Mouse (Mus musculus) embryonic stem cell, embryonic (primary cell): Measurements from ENCODE around the gene Flcn.

ENCODE experiments used
- CTCF ChIA-PET, 4 experiments: fragments of 300-600 bp in 2 of 4; fragments of 350-600 bp in 2 of 4; sonication (Branson Sonifier 250); formaldehyde crosslinking; loops; one replicate each; lab custom pipeline; 2022; ENCODE audit warnings: inconsistent platforms in 2 of 4; lab: Charles Lee
- POLR2A ChIA-PET, 4 experiments: fragments of 300-600 bp in 2 of 4; fragments of 350-600 bp in 2 of 4; sonication (Branson Sonifier 250); formaldehyde crosslinking; loops; one replicate each; lab custom pipeline; 2022; ENCODE audit warnings: antibody characterized with exemption in 4 of 4, inconsistent platforms in 1 of 4; lab: Charles Lee

Gene Flcn

DNA sequence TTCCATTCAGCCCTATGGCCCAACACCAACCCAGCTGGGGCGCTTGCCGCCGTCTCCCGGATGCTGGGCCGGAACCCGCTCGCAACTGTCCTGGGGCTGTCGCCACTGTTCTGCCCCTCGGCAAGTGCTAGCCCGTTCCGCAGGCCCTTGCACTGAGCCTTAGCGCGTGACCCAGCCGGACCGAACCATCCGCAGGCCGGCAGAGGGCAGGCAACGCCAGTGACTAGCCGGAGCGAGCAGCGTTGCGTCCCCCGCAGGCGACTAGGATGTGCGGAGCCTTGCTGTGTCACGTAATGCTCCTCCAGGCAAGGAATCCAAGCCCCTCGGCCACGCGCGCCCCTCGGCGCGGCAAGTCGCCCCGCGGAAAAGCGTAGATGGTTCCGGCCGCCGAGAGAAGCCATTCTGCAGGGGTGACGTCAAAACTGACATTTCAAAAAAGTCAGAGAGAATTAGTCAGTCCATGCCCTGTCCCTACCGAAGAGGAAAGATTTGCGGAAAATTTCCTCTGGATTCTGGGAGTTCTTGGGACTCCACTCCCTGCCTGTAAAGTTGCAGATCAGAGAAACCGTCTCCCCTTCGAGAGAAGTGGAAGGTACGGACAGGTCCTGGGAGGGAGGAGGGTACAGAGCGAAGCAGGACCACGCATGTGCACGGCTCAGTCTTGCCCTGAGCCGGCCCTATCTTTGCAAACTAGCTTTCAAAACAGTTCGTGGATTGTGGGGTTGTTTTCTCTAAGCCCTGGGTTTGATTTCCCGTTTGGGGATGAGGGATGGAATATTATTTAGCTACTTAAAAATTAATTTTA is at the start of gene Flcn:
TSS of gene Flcn (minus strand) at position 347 of the 805 bp plus-strand sequence.
- POLR2A ChIA-PET, result interaction anchor here in 3 of 4 experiments (0.6 to 7.5 kb wide), 39 partner anchors 9 to 559 kb away, joined by 3 to 75 read pairs (median 5); partner anchors contain the start of genes Cops3 (in 2 of the 3), Nt5m (in 2 of the 3), Pld6 (in 2 of the 3) and Rasd1 (in 1 of the 3)
- CTCF ChIA-PET, result interaction anchor here (0.7 to 1.9 kb wide), 6 partner anchors 9 to 31 kb away, joined by 3 to 4 read pairs (median 3); no protein-coding TSS in a partner anchor

DNA sequence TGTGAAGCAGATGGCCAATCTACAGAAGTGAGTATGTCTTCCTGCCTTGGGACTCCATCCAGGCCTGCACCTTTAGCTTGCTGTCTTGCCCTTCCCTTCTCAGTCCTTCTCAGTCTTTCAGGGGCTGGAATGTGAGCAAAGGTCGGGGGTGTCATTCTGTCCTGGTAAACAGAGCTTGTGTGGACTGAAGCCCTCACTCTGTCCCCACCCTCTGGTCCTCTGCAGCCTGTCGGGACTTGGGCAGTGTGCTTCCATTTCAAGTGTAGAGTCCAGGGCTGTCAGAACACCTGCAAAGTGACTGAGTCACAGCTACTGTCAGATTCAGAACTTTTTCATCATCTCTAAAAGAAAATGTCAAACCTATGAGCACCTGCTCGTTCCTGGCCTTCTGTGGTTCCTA is 43.0 kb upstream of the Flcn start:
- ChIA-PET POLR2A (interaction anchor here in 2 of 4 experiments (0.8 to 8.5 kb wide), 4 partner anchors 13 to 57 kb away, joined by 3 to 61 read pairs (median 6); partner anchors contain the start of genes Cops3 (in 2 of the 2) and Nt5m (in 2 of the 2)), CTCF (interaction anchor here in 2 of 4 experiments (0.5 to 1.6 kb wide), 3 partner anchors 112 to 326 kb away, joined by 3 to 5 read pairs (median 3); partner anchors contain the start of genes Rasd1 (in 1 of the 2) and Zkscan17 (in 1 of the 2))

DNA sequence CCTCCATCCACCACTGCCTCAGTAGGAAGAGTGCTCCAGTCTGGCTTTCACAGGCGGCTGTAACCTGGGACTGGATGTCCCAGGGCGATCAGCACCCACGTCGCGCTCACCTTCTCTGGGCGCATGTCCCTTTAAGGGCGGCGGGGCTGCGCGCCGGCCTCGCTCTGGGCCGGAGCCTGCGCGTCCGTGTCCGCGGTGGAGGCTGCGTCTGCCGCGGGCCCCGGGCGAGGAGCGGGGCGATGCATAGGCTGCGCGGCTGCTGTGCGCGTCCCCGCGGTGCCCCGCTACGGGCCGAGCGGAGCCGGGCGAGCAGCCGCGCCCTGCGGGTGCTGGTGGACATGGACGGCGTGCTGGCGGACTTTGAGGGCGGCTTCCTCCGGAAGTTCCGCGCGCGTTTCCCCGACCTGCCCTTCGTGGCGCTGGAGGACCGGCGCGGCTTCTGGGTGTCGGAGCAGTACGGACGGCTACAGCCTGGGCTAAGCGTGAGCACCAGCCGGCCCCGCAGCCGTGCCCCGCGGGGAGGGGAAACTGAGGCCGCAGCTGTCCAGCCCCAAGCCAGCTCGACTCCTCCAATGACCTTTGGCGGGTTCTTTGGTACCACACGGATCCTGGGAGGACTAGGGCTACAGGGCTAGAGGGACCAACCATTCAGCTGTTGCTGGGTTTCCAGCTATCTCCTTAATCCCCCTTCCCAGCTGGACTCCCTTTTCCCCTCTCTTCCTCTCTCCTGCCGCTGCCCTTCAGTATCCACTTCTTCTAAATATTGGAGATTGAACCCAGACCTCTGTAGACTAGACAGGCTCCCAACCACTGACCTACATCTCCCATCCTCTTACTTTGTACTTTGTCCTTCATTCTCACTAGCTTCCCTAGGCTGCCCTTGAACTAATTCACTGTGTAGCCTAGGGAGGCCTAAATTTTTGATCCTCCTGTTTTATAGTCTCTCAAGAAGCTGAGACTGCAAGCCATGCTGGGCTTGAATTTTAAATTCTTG is 38.4 kb upstream of the Flcn start:
- POLR2A ChIA-PET, result interaction anchor here in 3 of 4 experiments (0.5 to 8.5 kb wide), 27 partner anchors 9 to 455 kb away, joined by 3 to 61 read pairs (median 4); partner anchors contain the start of genes Cops3 (in 2 of the 3), Flcn (in 2 of the 3), Nt5m (in 2 of the 3) and Pld6 (in 1 of the 3)
- CTCF ChIA-PET, result interaction anchor here (0.6 to 3.0 kb wide), 14 partner anchors 9 to 352 kb away, joined by 3 to 12 read pairs (median 4); partner anchors contain the start of genes Cops3 (in 1 of the 4), Nt5m (in 1 of the 4) and Pld6 (in 1 of the 4)

DNA sequence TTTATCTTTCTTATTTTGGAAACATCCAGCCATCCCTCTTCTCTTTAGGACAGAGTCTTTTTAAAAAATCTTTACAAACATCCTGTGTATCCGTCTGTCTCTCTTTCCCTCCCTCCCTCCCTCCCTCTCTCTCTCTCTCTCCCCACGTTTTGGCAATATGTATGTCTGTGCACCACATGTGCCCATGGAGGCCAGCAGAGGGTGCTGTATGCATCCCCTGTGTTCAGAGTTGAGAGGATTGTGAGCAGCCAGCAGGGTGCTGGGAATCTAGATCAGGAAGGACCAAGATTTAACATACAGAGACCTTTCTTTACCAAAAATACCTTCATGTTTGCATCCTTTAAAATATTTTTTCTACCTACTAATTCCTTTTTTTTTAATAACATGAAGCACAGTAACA is 37.3 kb upstream of the Flcn start:
- POLR2A ChIA-PET, result interaction anchor here in 3 of 4 experiments (0.5 to 8.5 kb wide), 25 partner anchors 8 to 268 kb away, joined by 3 to 61 read pairs (median 4); partner anchors contain the start of genes Cops3 (in 2 of the 3), Flcn (in 2 of the 3), Nt5m (in 2 of the 3) and Rasd1 (in 1 of the 3)
- CTCF ChIA-PET, result interaction anchor here (0.5 to 3.0 kb wide), 13 partner anchors 10 to 446 kb away, joined by 3 to 12 read pairs (median 4); partner anchors contain the start of genes Pld6 (in 1 of the 4) and Rasd1 (in 1 of the 4)

- POLR2A ChIA-PET, result interaction anchor here in 3 of 4 experiments (0.8 to 8.5 kb wide), 23 partner anchors 8 to 487 kb away, joined by 3 to 61 read pairs (median 4); partner anchors contain the start of genes Flcn (in 2 of the 3), Cops3 (in 1 of the 3), Nt5m (in 1 of the 3) and Rasd1 (in 1 of the 3)
- CTCF ChIA-PET, result interaction anchor here (0.5 to 3.0 kb wide), 12 partner anchors 8 to 555 kb away, joined by 3 to 12 read pairs (median 4); partner anchors contain the start of genes Rasd1 (in 1 of the 4), Wnt3a (in 1 of the 4) and Zkscan17 (in 1 of the 4)
These were observed 36.5 kb upstream of the Flcn start for GRCm38 (mm10) chr11:59846311-59846710.

DNA sequence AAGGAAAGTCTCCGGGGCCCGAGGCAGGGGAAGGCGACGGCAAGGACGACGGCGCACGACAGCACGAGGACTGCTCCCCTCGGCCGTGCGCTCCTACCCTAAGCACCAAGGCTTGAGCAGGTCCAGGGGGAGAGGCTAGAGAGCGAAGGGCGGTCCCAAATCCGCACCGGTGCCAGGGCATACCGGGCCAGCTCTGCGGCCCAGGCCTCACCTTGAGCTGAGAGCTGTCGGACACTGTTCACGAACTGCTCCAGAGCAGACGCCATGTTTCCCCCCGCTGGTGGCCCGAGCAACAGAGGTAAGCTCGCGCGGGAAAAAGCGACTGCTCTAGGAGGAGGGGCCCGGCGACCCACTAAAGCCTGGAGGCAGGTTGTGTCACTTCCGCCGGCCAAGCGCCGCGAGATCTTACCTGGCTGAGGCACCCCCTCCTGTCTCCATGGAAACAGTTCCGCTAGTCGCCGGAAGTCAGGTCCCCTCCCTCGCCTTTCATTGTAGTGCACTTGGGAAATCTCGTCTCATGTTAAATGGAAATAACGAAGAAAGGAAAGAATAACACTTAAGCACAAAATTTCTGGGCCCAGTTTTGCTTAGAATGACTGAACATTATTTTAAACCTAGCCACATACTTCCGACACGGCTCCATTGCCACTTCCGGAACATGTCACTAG is 29.8 kb upstream of the Flcn start, which contains the start of gene Cops3:
TSS of gene Cops3 (minus strand) at position 380 of the 668 bp plus-strand sequence.
- ChIA-PET CTCF (interaction anchor here in 3 of 4 experiments (1.2 to 1.8 kb wide), 4 partner anchors 8 to 313 kb away, joined by 3 to 5 read pairs (median 4); partner anchors contain the start of gene Zkscan17 (in 1 of the 3)), POLR2A (interaction anchor here (0.6 to 6.6 kb wide), 34 partner anchors 8 to 578 kb away, joined by 3 to 75 read pairs (median 4); partner anchors contain the start of genes Pld6 (in 3 of the 4), Flcn (in 2 of the 4), Atpaf2 (in 1 of the 4) and Gid4 (in 1 of the 4))

- CTCF ChIA-PET, result interaction anchor here in 3 of 4 experiments (1.2 to 1.8 kb wide), 4 partner anchors 9 to 313 kb away, joined by 3 to 5 read pairs (median 4); partner anchors contain the start of gene Zkscan17 (in 1 of the 3)
- POLR2A ChIA-PET, result interaction anchor here (0.5 to 6.6 kb wide), 36 partner anchors 9 to 699 kb away, joined by 3 to 75 read pairs (median 4); partner anchors contain the start of genes Pld6 (in 3 of the 4), Flcn (in 2 of the 4), Atpaf2 (in 1 of the 4) and Gid4 (in 1 of the 4)
These were observed 29.2 kb upstream of the Flcn start, which contains the start of gene Nt5m for GRCm38 (mm10) chr11:59839008-59839458. Gene Nt5m, plus strand, starts transcription at chr11:59839447.

GRCm38 (mm10) chr11:59838426-59838825 is 28.6 kb upstream of the Flcn start:
- CTCF ChIA-PET, result interaction anchor here in 3 of 4 experiments (1.0 to 1.8 kb wide), 4 partner anchors 8 to 60 kb away, joined by 3 to 5 read pairs (median 4); no protein-coding TSS in a partner anchor
- POLR2A ChIA-PET, result interaction anchor here (0.5 to 6.6 kb wide), 28 partner anchors 8 to 700 kb away, joined by 3 to 75 read pairs (median 6); partner anchors contain the start of genes Flcn (in 2 of the 4), Atpaf2 (in 1 of the 4), Gid4 (in 1 of the 4) and Pld6 (in 1 of the 4)

DNA sequence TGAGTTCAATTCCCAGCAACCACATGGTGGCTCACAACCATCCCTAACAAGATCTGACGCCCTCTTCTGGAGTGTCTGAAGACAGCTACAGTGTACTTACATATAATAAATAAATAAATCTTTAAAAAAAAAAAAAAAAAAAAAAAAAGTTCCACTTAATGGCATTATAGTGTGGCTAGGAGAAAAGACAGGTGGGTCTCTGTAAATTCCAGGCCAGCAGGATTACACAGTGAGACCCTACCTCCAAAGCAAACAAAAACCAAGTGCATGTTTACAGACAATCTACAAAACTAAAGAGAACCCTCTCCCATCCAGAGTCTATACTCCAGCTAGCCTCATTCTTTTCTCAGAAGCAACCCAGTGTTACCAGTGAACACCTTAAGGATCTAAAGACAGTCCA is 28.0 kb upstream of the Flcn start:
- ChIA-PET CTCF (interaction anchor here (0.6 to 1.2 kb wide), 8 partner anchors 9 to 438 kb away, joined by 3 to 8 read pairs (median 4); partner anchors contain the start of gene Zkscan17 (in 1 of the 4)), POLR2A (interaction anchor here in 3 of 4 experiments (0.5 to 6.6 kb wide), 16 partner anchors 11 to 954 kb away, joined by 3 to 75 read pairs (median 6); partner anchors contain the start of genes Flcn (in 2 of the 3) and Pld6 (in 1 of the 3))

DNA sequence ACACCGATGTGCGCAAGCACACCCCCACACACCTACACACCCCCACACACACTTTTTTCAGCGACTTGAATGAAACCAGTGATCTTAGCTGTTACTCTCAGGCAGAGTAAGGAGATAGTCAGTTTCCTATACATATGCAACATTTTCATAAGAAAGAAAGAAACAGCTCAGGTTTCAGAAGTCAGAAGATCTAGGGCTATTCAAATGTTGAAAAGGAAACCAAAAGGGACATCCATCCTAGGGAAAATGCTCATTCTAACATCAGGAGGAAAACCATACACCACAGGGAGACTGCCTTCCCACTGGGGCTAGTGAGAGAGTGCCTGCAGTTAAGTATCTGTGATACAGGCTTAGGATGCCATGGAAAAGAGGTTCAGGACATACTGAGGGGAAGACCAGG is 11.8 kb upstream of the Flcn start:
- CTCF ChIA-PET, result interaction anchor here in 1 of 4 experiments (1.1 kb wide), 1 partner anchor 21 kb away, joined by 3 read pairs; no protein-coding TSS in a partner anchor
- POLR2A ChIA-PET, result interaction anchor here in 3 of 4 experiments (1.1 to 10.5 kb wide), 11 partner anchors 8 to 255 kb away, joined by 3 to 75 read pairs (median 5); partner anchors contain the start of genes Cops3 (in 1 of the 3), Flcn (in 1 of the 3) and Nt5m (in 1 of the 3)

DNA sequence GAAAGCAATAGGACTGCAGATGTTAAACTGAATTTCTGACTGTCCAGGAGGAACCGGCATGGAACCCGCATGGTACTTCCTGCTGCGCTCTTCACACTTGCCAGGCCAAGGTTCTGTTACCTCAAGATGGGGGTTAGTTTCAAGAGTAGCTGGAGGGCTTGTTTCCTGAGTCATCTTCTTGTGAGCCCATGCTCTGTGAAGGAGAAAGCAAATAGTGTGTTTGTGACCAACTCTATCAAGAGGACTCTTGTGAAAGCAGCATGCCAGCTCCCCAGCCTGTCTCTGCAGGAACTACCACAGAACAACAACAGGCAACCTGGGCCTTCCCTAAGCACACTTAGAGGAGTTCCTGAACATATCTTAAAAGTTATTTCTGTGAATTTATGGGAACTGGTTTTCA is 8.1 kb upstream of the Flcn start:
- POLR2A ChIA-PET, result interaction anchor here in 1 of 4 experiments (1.1 to 1.5 kb wide), 2 partner anchors 11 to 20 kb away, joined by 3 to 4 read pairs; no protein-coding TSS in a partner anchor
- CTCF ChIA-PET, result no interaction called here

GRCm38 (mm10) chr11:59815482-59816065 is 5.8 kb upstream of the Flcn start:
- CTCF ChIA-PET, result interaction anchor here in 1 of 4 experiments (1.7 kb wide), 1 partner anchor 37 kb away, joined by 8 read pairs; no protein-coding TSS in a partner anchor
- POLR2A ChIA-PET, result interaction anchor here (0.5 to 7.2 kb wide), 13 partner anchors 8 to 144 kb away, joined by 3 to 72 read pairs (median 3); partner anchors contain the start of genes Cops3 (in 1 of the 4), Nt5m (in 1 of the 4) and Pld6 (in 1 of the 4)

- ChIA-PET POLR2A (interaction anchor here (0.5 to 7.5 kb wide), 26 partner anchors 8 to 722 kb away, joined by 3 to 75 read pairs (median 4); partner anchors contain the start of genes Cops3 (in 3 of the 4), Nt5m (in 3 of the 4), Pld6 (in 2 of the 4) and Rasd1 (in 1 of the 4)), CTCF (interaction anchor here in 1 of 4 experiments (1.7 kb wide), 1 partner anchor 36 kb away, joined by 8 read pairs; no protein-coding TSS in a partner anchor)
These were observed 5.1 kb upstream of the Flcn start for GRCm38 (mm10) chr11:59814936-59815335.

DNA sequence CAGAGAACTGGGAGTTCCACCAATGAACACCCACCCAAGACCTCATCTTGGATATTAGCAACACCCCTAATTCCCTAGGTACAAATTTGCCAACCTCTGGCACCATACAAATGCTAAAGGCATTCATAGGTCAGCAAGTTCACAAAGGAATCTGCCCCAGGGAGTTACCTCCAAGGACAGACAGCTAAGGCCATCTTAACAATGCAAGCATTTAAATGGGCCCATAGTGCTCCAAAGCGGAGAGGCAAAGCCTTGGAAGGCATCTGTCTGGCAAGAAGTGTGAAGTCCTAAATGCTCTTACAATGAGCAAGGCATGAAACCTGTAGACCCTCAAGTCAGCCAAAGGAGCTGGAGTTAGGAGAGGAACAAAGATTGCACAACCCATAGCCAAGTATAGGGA is 4.5 kb upstream of the Flcn start:
- POLR2A ChIA-PET, result interaction anchor here (0.6 to 7.5 kb wide), 25 partner anchors 9 to 723 kb away, joined by 3 to 75 read pairs (median 4); partner anchors contain the start of genes Cops3 (in 3 of the 4), Nt5m (in 3 of the 4), Pld6 (in 2 of the 4) and Rasd1 (in 1 of the 4)
- CTCF ChIA-PET, result interaction anchor here in 2 of 4 experiments (0.8 to 1.7 kb wide), 2 partner anchors 35 kb away, joined by 3 to 8 read pairs; no protein-coding TSS in a partner anchor
